In the genomic region with DNA sequence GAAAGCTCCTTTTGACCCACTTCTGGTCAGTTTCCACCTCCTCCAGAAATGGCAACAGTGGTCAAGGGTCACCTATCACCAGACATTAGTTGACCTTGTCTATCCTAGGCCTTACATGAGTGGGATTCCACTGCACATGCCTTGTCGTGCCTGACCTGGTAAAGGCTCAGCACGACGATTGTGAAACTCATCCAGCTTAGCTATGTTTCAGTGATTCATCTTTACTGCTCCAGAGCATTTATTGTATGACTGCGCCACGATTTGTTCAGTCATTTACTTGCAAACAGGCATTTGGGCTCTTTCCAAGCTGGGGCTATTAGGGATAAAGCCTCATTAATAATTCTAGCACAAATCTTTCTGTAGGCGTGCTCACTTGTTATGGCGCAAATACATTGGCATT, we compare ENCODE assay signal across 22 mouse cellular contexts.
DNase-seq lines count a peak whose midpoint lies in the region; ATAC-seq and TF ChIP-seq lines count a peak whose summit lies in the region.
"Had no signal": no experiment of that assay in that cellular context is flagged by ENCODE, and none has a peak within 500 bp of the region (broad histone marks: within the 10 kb centered on the region; RNA-seq: fewer than 3 reads in every experiment).

No protein-coding gene starts in this region.

- no peak overlapping the region for H3K4me3 ChIP-seq in lung, postnatal 0 days (ENCODE audit: low read depth, low read length)
- H3K4me3 ChIP-seq in stomach, postnatal 0 days (ENCODE audit: low read depth, low read length): no peak overlapping the region
- no peak overlapping the region for H3K4me3 ChIP-seq in hindbrain, embryonic 12.5 days
- H3K4me3 ChIP-seq: forebrain, embryonic 12.5 days; gastrocnemius, adult 2 months; hindbrain, embryonic 13.5 days had no signal

- ATAC-seq in lung, postnatal 0 days: no peak
- no peak; the same call in 1 of the 2 replicates for ATAC-seq in stomach, postnatal 0 days (ENCODE audit: low FRiP score, low TSS enrichment)
- ATAC-seq in hindbrain, embryonic 12.5 days (ENCODE audit: low FRiP score): no peak
- no peak for ATAC-seq in frontal cortex, adult (ENCODE audit: low TSS enrichment)
- ATAC-seq: CD4-positive, CD25-positive, alpha-beta regulatory T cell, adult 4 months; forebrain, embryonic 16.5 days; hindbrain, postnatal 0 days; inflammation-experienced regulatory T-cells, adult 6 months; intestine, embryonic 16.5 days had no signal

- TF ChIP-seq CTCF in lung, postnatal 0 days (IDR thresholded peaks at IDR 0.05): no peak
- no peak for TF ChIP-seq CTCF in stomach, postnatal 0 days (IDR thresholded peaks at IDR 0.05; ENCODE audit: low read depth)

- H3K27me3 ChIP-seq in lung, postnatal 0 days (replicated peaks; ENCODE audit: insufficient read depth, low read length): no peaks in the 10 kb centered on the region
- H3K27me3 ChIP-seq in stomach, postnatal 0 days (ENCODE audit: control insufficient read depth, insufficient read depth, low read length): no peaks in the 10 kb centered on the region
- H3K27me3 ChIP-seq in hindbrain, embryonic 12.5 days: no peaks in the 10 kb centered on the region
- H3K27me3 ChIP-seq: forebrain, embryonic 12.5 days; hindbrain, embryonic 13.5 days had no signal

- no peak overlapping the region for H3K4me2 ChIP-seq in lung, postnatal 0 days (replicated peaks; ENCODE audit: low read depth, low read length)
- no peak overlapping the region for H3K4me2 ChIP-seq in stomach, postnatal 0 days (replicated peaks; ENCODE audit: low read depth)
- H3K4me2 ChIP-seq in hindbrain, embryonic 12.5 days (replicated peaks): no peak overlapping the region
- H3K4me2 ChIP-seq: forebrain, embryonic 12.5 days; heart, embryonic 11.5 days; hindbrain, embryonic 13.5 days had no signal

- peak; percentile 40 for DNase-seq in lung, postnatal 0 days (ENCODE audit: low spot score)
- no peak for DNase-seq in lung, postnatal 25 days (ENCODE audit: low spot score)
- DNase-seq in NIH3T3 (ENCODE audit: low read depth): peak; percentile 58
- DNase-seq in brain, adult 2 months (ENCODE audit: low read depth, low spot score): peak; percentile 50
- DNase-seq in stomach, postnatal 0 days (ENCODE audit: low spot score): no peak
- DNase-seq: adrenal gland, adult 2 months; adrenal gland, postnatal 14 days; cerebellum, adult 18-20 months; cerebellum, adult 9-10 months; cerebellum, postnatal 14 days; gastrocnemius, adult 2 months; gastrocnemius, postnatal 14 days had no signal

- no peak for TF ChIP-seq EP300 in lung, postnatal 0 days (IDR thresholded peaks at IDR 0.05)
- peak; percentile 40 for TF ChIP-seq EP300 in stomach, postnatal 0 days (optimal IDR thresholded peaks at IDR 0.05)

- no peaks in the 10 kb centered on the region for H3K4me1 ChIP-seq in lung, postnatal 0 days (ENCODE audit: insufficient read depth, low read depth, low read length)
- H3K4me1 ChIP-seq in stomach, postnatal 0 days (replicated peaks; ENCODE audit: control insufficient read depth, insufficient read depth): no peaks in the 10 kb centered on the region; the same call in 1 of the 2 replicates
- H3K4me1 ChIP-seq in hindbrain, embryonic 12.5 days: no peaks in the 10 kb centered on the region
- H3K4me1 ChIP-seq: forebrain, embryonic 12.5 days; hindbrain, embryonic 13.5 days had no signal

- no peaks in the 10 kb centered on the region for H3K9me3 ChIP-seq in lung, postnatal 0 days (ENCODE audit: low read length)
- no peaks in the 10 kb centered on the region for H3K9me3 ChIP-seq in stomach, postnatal 0 days (ENCODE audit: control insufficient read depth, low read length)
- no peaks in the 10 kb centered on the region for H3K9me3 ChIP-seq in hindbrain, embryonic 12.5 days (replicated peaks)
- H3K9me3 ChIP-seq: forebrain, embryonic 12.5 days; hindbrain, embryonic 13.5 days had no signal

- H3K9ac ChIP-seq in lung, postnatal 0 days (replicated peaks; ENCODE audit: low read depth): no peak overlapping the region
- H3K9ac ChIP-seq in stomach, postnatal 0 days (ENCODE audit: low read length): no peak overlapping the region
- no peak overlapping the region for H3K9ac ChIP-seq in hindbrain, embryonic 12.5 days
- H3K9ac ChIP-seq: forebrain, embryonic 12.5 days; hindbrain, embryonic 13.5 days had no signal

- 62% methylated on average over 7 of the region's 7 CpGs for WGBS in lung, postnatal 0 days
- 55% methylated on average over 7 of the region's 7 CpGs for WGBS in stomach, postnatal 0 days
- WGBS in hindbrain, embryonic 12.5 days: 96% methylated on average over 7 of the region's 7 CpGs

- H3K36me3 ChIP-seq in lung, postnatal 0 days (ENCODE audit: insufficient read depth, low read length): peaks cover 45% of the 10 kb centered on the region
- peaks cover 12% of the 10 kb centered on the region; the same call in 1 of the 2 replicates for H3K36me3 ChIP-seq in stomach, postnatal 0 days (ENCODE audit: control insufficient read depth, insufficient read depth, low read length)
- peaks cover 47% of the 10 kb centered on the region for H3K36me3 ChIP-seq in hindbrain, embryonic 12.5 days

- H3K27ac ChIP-seq in lung, postnatal 0 days (ENCODE audit: low read length): no peak overlapping the region
- no peak overlapping the region for H3K27ac ChIP-seq in stomach, postnatal 0 days (replicated peaks)
- H3K27ac ChIP-seq in hindbrain, embryonic 12.5 days: no peak overlapping the region
- H3K27ac ChIP-seq: forebrain, embryonic 12.5 days; gastrocnemius, adult 2 months; hindbrain, embryonic 13.5 days; hindbrain, postnatal 0 days had no signal

Comparison
In these comparisons a context has a peak if more than half of its experiments do, and no peak if none do; other contexts are left out.
1. DNase-seq: peak in lung, postnatal 0 days (single experiment), NIH3T3 (single experiment) and brain, adult 2 months (single experiment); none in lung, postnatal 25 days (single experiment) and stomach, postnatal 0 days (single experiment).